Mouse (Mus musculus): Measurements from ENCODE around the gene Gm45837.

Gm45837 gene

DNA sequence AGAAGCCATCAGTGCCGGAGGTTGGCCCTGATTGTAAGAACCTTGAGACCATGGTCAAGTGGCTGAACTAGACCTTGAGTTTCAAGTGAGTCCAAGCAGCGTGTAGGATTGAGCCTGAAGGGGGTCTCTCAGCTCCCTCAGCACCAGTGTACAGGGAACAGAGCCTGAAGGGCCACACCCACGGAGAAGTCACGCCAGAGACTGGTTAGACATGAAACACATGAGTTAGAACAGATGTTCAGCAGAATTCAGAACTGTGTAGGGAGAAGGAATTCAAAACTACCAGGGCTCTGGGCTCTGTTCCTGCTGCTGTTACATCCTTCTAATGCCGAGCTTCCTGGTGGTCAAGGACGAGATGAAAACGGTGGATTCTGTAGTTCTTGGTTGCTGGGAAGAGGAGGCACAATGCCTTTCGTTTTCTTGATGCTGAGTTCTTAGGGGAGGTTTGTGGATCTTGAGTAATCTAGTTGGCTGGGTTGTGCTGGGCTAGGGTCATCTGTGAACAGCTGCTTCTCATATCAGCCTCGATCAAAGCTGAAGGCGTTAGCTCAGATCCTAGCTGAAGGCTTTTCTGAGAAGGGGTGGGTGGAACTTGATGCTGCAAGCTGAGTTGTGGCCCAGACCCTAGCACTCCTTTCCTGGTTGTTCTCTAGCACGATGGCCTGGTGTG, at the start of gene Gm45837:
Gene Gm45837 (plus strand): TSS at position 620 of the 670 bp plus-strand sequence.
- DNase-seq (ENCODE audit: extremely low spot score): no peak

DNA sequence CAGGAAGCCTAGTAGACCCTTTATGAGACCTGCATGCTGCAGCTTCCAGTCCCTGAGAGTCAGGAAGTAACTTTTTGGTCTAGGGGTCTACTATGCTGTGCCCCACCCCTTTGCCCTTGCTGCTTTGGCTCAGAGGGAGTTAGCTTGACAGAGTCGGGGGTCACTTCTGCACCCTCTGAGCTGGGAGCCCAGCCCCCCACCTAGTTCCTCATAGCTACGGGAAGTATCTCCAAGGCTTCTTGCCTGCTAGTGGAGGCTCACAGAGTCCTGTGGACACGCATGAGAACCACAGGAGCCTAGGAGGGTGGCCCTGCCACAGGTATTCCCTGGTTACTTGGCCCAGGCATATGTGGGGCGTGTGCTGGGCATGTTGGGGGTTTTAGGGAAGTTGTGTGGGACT, 49.7 kb upstream of the Gm45837 start:
- DNase-seq (ENCODE audit: extremely low spot score): no peak

- DNase-seq (ENCODE audit: extremely low spot score): no peak
Observed at GRCm38 (mm10) chr7:101361767-101362166, 48.9 kb upstream of the Gm45837 start.

DNA sequence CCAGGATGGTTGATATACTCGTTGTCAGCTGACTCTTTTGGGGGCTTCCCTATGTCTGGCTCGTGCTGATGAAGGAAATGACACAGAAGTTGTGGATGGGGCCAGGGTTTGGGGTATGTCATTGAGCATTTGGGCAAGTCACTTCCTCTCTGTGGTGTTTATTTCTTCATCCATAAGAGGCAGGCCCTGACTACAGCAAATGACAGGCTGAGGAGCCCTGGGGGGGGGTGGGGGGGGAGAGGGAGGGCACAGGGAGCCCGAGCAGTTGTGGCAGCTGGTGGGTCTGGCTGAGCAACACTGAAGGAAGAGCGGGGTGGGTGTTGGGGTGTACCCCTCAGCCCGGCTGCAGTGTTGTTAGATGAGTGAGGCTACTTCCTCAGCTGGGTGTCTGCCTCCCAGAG, 47.9 kb upstream of the Gm45837 start:
- no peak for DNase-seq (ENCODE audit: extremely low spot score)

- no peak for DNase-seq (ENCODE audit: extremely low spot score)
Observed at GRCm38 (mm10) chr7:101363914-101364313, 46.8 kb upstream of the Gm45837 start.

- no peak for DNase-seq (ENCODE audit: extremely low spot score)
Observed at GRCm38 (mm10) chr7:101367901-101368852, 42.5 kb upstream of the Gm45837 start.

GRCm38 (mm10) chr7:101369666-101370065, 41.0 kb upstream of the Gm45837 start:
- DNase-seq (ENCODE audit: extremely low spot score): no peak

DNA sequence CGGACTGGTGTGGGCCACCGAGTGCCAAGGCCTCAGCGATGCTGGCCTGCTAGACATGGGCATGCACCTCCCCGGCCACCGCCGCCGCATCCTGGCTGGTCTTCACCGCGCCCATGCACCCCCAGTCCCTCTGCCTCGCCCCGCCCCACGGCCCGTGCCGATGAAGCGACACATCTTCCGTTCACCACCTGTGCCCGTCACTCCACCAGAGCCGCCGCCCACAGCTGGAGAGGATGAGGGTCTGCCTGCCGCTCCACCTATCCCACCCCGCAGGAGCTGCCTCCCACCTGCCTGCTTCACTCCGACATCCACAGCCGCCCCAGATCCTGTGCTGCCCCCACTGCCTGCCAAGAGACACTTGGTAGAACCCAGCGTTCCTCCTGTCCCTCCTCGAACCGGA, 37.6 kb upstream of the Gm45837 start:
- no peak for DNase-seq (ENCODE audit: extremely low spot score)

DNA sequence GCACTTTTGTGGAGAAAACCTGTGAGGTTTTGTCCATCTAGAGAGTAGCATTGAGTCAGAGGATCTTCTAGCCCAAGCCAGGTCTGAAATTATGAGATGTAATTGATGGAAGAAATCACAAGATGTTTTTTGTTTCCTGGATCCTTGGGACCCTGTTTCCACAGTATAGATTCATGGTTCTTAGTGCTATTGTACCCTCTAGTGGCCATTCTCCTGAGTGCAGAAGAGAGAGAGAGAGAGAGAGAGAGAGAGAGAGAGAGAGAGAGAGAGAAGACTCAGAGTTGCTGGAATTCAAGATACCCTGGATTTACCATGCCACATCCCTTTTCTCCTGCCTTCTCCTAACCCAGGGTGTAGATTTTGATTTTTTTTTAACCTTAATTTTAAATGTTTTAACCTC, 36.5 kb upstream of the Gm45837 start:
- DNase-seq (ENCODE audit: extremely low spot score): peak; percentile 57

DNA sequence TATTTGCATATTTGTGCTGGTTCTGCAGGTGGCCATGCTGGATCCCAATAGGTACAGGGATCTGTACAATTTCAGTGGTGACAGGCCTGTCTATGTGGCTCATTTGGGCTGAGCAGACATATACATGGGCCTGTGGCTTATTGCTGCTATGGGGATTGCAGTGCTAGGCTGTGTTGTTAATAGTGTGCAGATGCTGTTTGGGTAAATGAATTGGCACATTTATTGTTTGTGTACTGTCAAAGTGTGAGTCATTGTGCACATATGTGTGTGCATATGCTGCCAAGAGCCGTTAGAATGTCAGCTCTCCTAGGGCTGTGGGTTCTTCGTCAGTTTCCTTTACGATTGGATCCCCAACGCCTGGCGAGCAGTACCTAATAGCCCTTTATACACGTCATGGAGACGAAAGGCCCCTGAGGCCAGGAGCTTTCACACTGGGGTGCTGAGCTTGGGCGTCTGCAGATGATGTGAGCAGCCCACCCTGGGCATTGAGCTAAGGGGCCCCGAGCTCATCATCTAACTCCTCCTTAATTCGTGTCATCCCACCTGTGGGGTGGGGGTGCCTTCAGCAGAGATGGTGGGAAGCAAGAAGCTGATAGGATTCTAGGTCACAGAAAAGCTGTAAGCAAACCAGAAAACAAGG, 33.9 kb upstream of the Gm45837 start:
- no peak for DNase-seq (ENCODE audit: extremely low spot score)

DNA sequence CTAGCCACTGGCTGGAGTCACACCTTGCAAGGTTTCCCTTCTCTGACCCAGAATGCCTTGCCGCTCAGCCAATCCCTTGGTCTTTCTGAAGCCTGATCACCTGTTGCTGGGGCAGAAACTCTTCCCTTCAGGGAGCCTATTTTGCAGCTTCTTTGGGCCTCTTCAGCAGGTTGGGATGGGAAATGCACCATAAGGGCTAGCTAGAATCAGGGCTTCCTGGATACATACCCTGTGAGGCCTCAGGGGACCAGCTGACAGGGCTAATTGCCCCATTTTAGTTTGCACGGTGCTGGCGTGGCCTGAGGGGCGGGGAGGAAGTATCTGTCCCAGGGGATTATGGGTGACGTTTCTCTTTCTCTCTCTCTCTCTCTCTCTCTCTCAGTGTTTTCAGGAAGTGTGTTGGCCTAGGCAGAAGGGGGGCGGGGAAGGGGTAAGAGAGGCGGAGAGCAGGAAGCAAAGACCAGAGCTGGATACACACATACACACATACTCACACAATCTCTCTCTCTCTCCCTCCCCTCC, 32.9 kb upstream of the Gm45837 start:
- DNase-seq (ENCODE audit: extremely low spot score): peak; percentile 40

DNA sequence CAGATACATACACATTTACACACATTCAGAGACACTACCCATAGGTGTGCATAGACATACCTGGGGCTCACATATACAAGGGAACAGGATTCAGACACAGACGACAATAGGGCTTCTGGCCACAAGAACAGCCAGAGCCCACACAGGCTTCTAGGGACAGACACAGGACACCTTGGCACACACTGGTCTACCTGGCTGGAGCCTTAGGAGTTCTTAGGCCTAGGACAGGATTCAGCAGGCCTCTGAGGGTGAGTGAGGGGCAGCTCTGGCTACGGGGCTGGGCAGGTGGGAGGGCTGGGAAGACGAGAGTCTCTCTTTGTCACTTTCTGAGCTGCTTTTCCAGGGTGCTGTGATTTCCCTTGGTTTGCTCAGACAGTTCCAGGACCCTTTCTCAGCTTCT, 32.4 kb upstream of the Gm45837 start:
- DNase-seq (ENCODE audit: extremely low spot score): no peak

- DNase-seq (ENCODE audit: extremely low spot score): no peak
Observed at GRCm38 (mm10) chr7:101378796-101379465, 31.8 kb upstream of the Gm45837 start.

GRCm38 (mm10) chr7:101379732-101380131, 31.0 kb upstream of the Gm45837 start:
- no peak for DNase-seq (ENCODE audit: extremely low spot score)

GRCm38 (mm10) chr7:101381512-101381911, 29.2 kb upstream of the Gm45837 start:
- DNase-seq (ENCODE audit: extremely low spot score): no peak

DNA sequence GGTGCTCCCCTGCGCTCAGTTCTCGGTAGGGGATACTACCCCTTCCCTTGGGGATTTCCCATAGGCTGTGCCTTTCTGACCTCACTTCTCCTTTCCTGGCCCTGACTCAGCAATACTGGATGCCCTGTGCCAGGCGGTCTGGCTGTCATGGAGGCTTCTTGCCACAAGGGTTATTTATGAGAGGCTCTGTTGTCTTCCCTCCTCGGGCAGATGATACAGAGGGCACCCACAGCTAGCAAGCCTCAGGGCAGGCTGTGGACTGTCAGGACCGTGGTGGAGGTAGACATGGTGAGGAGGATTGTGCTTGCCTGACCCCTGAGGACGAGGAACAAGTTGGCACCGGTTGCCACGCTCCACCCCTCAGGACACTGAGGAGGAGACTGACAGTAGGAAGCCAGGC, 28.3 kb upstream of the Gm45837 start:
- DNase-seq (ENCODE audit: extremely low spot score): no peak

- DNase-seq (ENCODE audit: extremely low spot score): no peak
Observed at GRCm38 (mm10) chr7:101383756-101384155, 26.9 kb upstream of the Gm45837 start.

DNA sequence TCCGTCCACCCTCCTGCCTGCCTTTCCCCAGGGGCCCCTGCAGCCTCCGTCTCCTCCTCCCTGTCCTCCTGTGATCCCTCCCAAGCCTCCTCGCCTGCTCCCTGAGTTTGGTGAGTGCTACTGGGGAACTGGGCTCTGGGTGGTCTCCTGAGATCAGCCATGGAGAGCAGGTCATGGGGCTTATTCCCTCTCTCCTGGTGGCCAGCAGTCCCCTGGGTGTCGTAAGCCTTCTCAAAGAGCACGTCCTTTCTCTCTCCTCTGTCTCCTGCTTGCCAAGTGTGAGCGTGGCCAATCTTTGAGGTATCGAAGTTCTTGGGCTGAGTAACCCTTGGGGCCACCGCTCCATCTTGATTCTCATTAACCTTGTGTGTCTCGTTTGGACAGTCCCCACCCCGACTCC, 25.8 kb upstream of the Gm45837 start:
- DNase-seq (ENCODE audit: extremely low spot score): no peak

GRCm38 (mm10) chr7:101385331-101385733, 25.4 kb upstream of the Gm45837 start:
- no peak for DNase-seq (ENCODE audit: extremely low spot score)

- no peak for DNase-seq (ENCODE audit: extremely low spot score)
Observed at GRCm38 (mm10) chr7:101385866-101386452, 24.7 kb upstream of the Gm45837 start.

DNA sequence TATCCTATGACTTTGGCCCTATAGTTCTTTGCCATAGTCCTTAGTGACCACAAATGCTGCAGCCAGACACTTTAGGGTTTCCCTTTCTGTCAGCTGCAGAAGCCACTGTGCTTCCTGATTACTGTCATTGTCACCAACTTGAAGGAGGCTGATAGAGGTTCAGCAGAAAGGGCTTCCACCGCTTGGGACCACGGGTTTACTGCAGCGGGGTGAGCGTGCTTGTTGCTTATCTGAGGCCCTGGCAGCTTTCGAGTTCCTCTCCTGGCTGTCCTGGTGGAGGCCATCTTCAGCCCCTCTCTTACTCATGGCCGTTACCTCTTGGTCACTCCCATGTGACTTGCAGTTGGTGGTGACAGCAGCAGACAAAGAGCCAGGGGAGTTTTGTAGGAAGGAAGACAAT, 21.4 kb upstream of the Gm45837 start:
- DNase-seq (ENCODE audit: extremely low spot score): no peak
